Mouse (Mus musculus) stomach, postnatal 0 days (tissue): ENCODE results near the gene Zdhhc25.

Experiments
- CTCF ChIP-seq: IDR thresholded peaks from 2 replicates; pipeline ENCODE4 v1.5.1; 2016; ENCODE audit warnings: antibody characterized with exemption, low read depth, mild to moderate bottlenecking, moderate library complexity
- EP300 ChIP-seq: optimal IDR thresholded peaks from 2 replicates; pipeline ENCODE3; 2016; ENCODE audit warnings: antibody characterized with exemption

DNA sequence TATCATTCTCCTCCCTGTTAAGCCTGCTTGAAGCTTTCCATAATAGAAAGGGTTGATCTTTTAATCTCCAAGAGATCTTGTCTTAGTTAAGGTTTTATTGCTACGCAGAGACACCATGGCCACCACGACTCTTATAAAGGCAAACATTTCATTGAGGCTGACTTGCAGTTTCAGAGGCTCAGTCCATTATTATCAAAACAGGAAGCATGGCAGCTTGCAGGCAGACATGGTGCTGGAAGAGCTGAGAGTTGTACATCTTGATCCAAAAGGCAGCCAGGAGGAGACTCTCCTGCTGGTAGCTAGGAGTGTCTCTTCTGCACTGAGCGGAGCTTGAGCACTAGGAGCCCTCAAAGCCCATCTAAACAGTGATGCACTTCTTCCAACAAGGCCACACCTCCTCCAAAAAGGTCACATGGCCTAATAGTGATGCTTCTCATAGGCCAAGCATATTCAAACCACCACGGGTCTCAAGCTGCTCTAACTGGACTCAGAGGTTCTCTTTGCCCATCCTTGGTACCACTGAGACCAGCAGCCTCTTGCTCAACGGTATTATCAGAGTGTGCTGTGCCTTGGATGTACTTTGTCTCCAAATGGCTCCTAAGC is 26.9 kb downstream of the Zdhhc25 start:
- TF ChIP-seq CTCF (no peak), EP300 (no peak)
